Mouse (Mus musculus) embryonic facial prominence, embryonic 12.5 days (tissue): ENCODE results near the gene Zswim3. TPM values are rescaled to one million over a fixed set of nuclear protein-coding genes. Genes with fewer than 3 reads are reported as not detected.

ENCODE experiments used
- polyA plus RNA-seq: library from polyadenylated mRNA; unstranded; fragments of >200 nt; fragmentation: Nextera tagmentation; extraction: Ambion mirVana; gene quantifications from 2 replicates; pipeline ENCODE4 v1.2.1, GENCODE M21; 2016

Zswim3 gene
- polyA plus RNA-seq, 1 experiment from 2014 or later = 9.5 TPM

Other genes starting within 250 kb of the Zswim3 start
- gene Wfdc2, start 242.7 kb upstream of the Zswim3 start, polyA plus RNA-seq = 49.9 and 59.6 TPM in 2 replicates
- gene Spint3, start 231.6 kb upstream of the Zswim3 start, polyA plus RNA-seq = not detected in 2 replicates
- gene Wfdc6a, start 219.7 kb upstream of the Zswim3 start, polyA plus RNA-seq = not detected in 2 replicates
- gene Eppin, start 211.5 kb upstream of the Zswim3 start, polyA plus RNA-seq = not detected in 2 replicates
- not detected in 2 replicates for gene Wfdc6b, start 191.6 kb upstream of the Zswim3 start, polyA plus RNA-seq
- gene Wfdc8, start 191.5 kb upstream of the Zswim3 start, polyA plus RNA-seq = not detected in 2 replicates
- gene Wfdc16, start 166.3 kb upstream of the Zswim3 start, polyA plus RNA-seq = not detected in 2 replicates
- gene Wfdc10, start 149.1 kb upstream of the Zswim3 start, polyA plus RNA-seq = not detected in 2 replicates
- gene Wfdc9, start 148.5 kb upstream of the Zswim3 start, polyA plus RNA-seq = not detected in 2 replicates
- gene Wfdc11, start 131.0 kb upstream of the Zswim3 start, polyA plus RNA-seq = not detected in 2 replicates
- 0.45 TPM in 1 of 2 replicates, not detected in the other for gene Wfdc13, start 120.0 kb upstream of the Zswim3 start, polyA plus RNA-seq
- not detected in 2 replicates for gene Spint4, start 106.6 kb upstream of the Zswim3 start, polyA plus RNA-seq
- not detected in 2 replicates for gene Spint5, start 89.8 kb upstream of the Zswim3 start, polyA plus RNA-seq
- 0.72 and 1.3 TPM in 2 replicates for gene Wfdc3, start 59.2 kb upstream of the Zswim3 start, polyA plus RNA-seq
- 92.5 and 97.1 TPM in 2 replicates for gene Dnttip1, start 59.1 kb upstream of the Zswim3 start, polyA plus RNA-seq
- 472 and 488 TPM in 2 replicates for gene Ube2c, start 35.2 kb upstream of the Zswim3 start, polyA plus RNA-seq
- 31.7 and 40.6 TPM in 2 replicates for gene Tnnc2, start 25.1 kb upstream of the Zswim3 start, polyA plus RNA-seq
- gene Snx21, start 19.3 kb upstream of the Zswim3 start, polyA plus RNA-seq = 18.3 and 19.6 TPM in 2 replicates
- 16.8 and 16.9 TPM in 2 replicates for gene Acot8, start 216 bp upstream of the Zswim3 start, polyA plus RNA-seq
- 17.9 and 20.8 TPM in 2 replicates for gene Zswim1, start 17.6 kb downstream of the Zswim3 start, polyA plus RNA-seq
- 0.22 TPM in 1 of 2 replicates, not detected in the other for gene Spata25, start 23.4 kb downstream of the Zswim3 start, polyA plus RNA-seq
- gene Ctsa, start 27.8 kb downstream of the Zswim3 start, polyA plus RNA-seq = 120 and 124 TPM in 2 replicates
- 6.7 and 7.4 TPM in 2 replicates for gene Neurl2, start 28.4 kb downstream of the Zswim3 start, polyA plus RNA-seq
- gene Pltp, start 52.6 kb downstream of the Zswim3 start, polyA plus RNA-seq = 57.8 and 59.4 TPM in 2 replicates
- gene Pcif1, start 74.2 kb downstream of the Zswim3 start, polyA plus RNA-seq = 83.0 and 89.9 TPM in 2 replicates
- 16.9 and 17.4 TPM in 2 replicates for gene Zfp335, start 106.7 kb downstream of the Zswim3 start, polyA plus RNA-seq
- gene Mmp9, start 135.7 kb downstream of the Zswim3 start, polyA plus RNA-seq = 4.5 and 4.6 TPM in 2 replicates
- 1.9 and 2.0 TPM in 2 replicates for gene Slc12a5, start 155.7 kb downstream of the Zswim3 start, polyA plus RNA-seq
- gene Ncoa5, start 229.8 kb downstream of the Zswim3 start, polyA plus RNA-seq = 112 and 119 TPM in 2 replicates